Mouse (Mus musculus) liver, embryonic 14.5 days (tissue): ENCODE measurements around the gene Hspa4. TPM values are rescaled to one million over a fixed set of nuclear protein-coding genes. Genes with fewer than 3 reads are reported as not detected.

ENCODE experiments used
- ATAC-seq: fragments of 200-750 bp; cut with Nextera tagmentation; 2 replicates; pipeline ENCODE4 v1.8.0; 2017; ENCODE audit warnings: moderate number of reproducible peaks, mild to moderate bottlenecking, moderate library complexity; ENCODE audit not compliant: insufficient read depth
- DNase-seq, 3 experiments: peaks; one replicate each; pipeline ENCODE4 v3.0.0-alpha.2; 2012 to 2013; ENCODE audit warnings: low read depth in 3 of 3, low spot score in 3 of 3
- H3K27ac ChIP-seq: fragments of 300-500 bp; sonication (generic); 2 replicates; pipeline ENCODE4 v1.5.1; 2014; ENCODE audit warnings: moderate library complexity, mild to moderate bottlenecking, control low read depth, inconsistent platforms
- H3K27me3 ChIP-seq: fragments of 300-500 bp; sonication (generic); 2 replicates; pipeline ENCODE4 v1.6.1; 2014; ENCODE audit warnings: mild to moderate bottlenecking, low read length, moderate library complexity; ENCODE audit not compliant: control insufficient read depth, insufficient read depth
- H3K36me3 ChIP-seq: fragments of 300-500 bp; sonication (generic); replicated peaks from 2 replicates; pipeline ENCODE4 v1.6.1; 2014; ENCODE audit warnings: low read depth; ENCODE audit not compliant: control insufficient read depth, insufficient read depth
- H3K4me1 ChIP-seq, 2 experiments: fragments of 200-500 bp in 1 of 2; fragments of 300-500 bp in 1 of 2; sonication (generic) in 1 of 2; replicated peaks; 2 replicates each; pipeline ENCODE4 v1.6.1; 2012 to 2014; ENCODE audit warnings: antibody characterized with exemption in 1 of 2, inconsistent platforms in 1 of 2, low read length in 1 of 2; ENCODE audit not compliant: control insufficient read depth in 2 of 2, insufficient read depth in 2 of 2
- H3K4me2 ChIP-seq: fragments of 300-500 bp; sonication (generic); 2 replicates; pipeline ENCODE4 v1.6.1; 2014; ENCODE audit warnings: low read depth, mild to moderate bottlenecking, control low read depth, moderate library complexity
- H3K4me3 ChIP-seq, 2 experiments: fragments of 200-500 bp in 1 of 2; fragments of 300-500 bp in 1 of 2; sonication (generic) in 1 of 2; 2 replicates each; pipeline ENCODE4 v1.5.1; 2012 to 2014; ENCODE audit warnings: low read depth in 2 of 2, low read length in 2 of 2, mild to moderate bottlenecking in 2 of 2, control low read depth in 1 of 2, inconsistent platforms in 1 of 2, moderate library complexity in 1 of 2; ENCODE audit not compliant: insufficient read depth in 1 of 2
- H3K9ac ChIP-seq: fragments of 300-500 bp; sonication (generic); replicated peaks from 2 replicates; pipeline ENCODE4 v1.6.1; 2014; ENCODE audit warnings: mild to moderate bottlenecking, control low read depth, moderate library complexity
- H3K9me3 ChIP-seq: fragments of 300-500 bp; sonication (generic); 2 replicates; pipeline ENCODE4 v1.6.1; 2016; ENCODE audit warnings: low read length, mixed read lengths; ENCODE audit not compliant: control insufficient read depth
- CTCF ChIP-seq: IDR thresholded peaks from 2 replicates; pipeline ENCODE4 v1.5.1; 2016; ENCODE audit warnings: antibody characterized with exemption, low read depth, control low read depth
- EP300 ChIP-seq: IDR thresholded peaks from 2 replicates; pipeline ENCODE4 v1.6.1; 2016; ENCODE audit warnings: antibody characterized with exemption, low read depth
- WGBS: fragments of 180-500 bp; shearing (Covaris S2); extraction: QIAGEN DNeasy Blood & Tissue Kit; methylation state at CpG from one replicate; pipeline ENCODE4 v1.1.7; 2014; ENCODE audit not compliant: insufficient replicate concordance; 5-methylcytosine and 5-hydroxymethylcytosine counted together
- polyA plus RNA-seq, 2 experiments: library from polyadenylated mRNA; depleted of rRNA in 1 of 2; stranded (reverse) in 1 of 2; unstranded in 1 of 2; fragments of >200 nt; fragmentation: Nextera tagmentation in 1 of 2; extraction: Ambion mirVana in 1 of 2; gene quantifications; 2 replicates each; pipeline versions ENCODE4 v1.2.1 to v1.2.3; 2012 to 2014

Hspa4 gene
- polyA plus RNA-seq, 2 experiments = 26.6 to 47.0 TPM

- no peaks in the 10 kb centered on the region for H3K36me3 ChIP-seq
- no peaks in the 10 kb centered on the region for H3K9me3 ChIP-seq
- H3K27me3 ChIP-seq = no peaks in the 10 kb centered on the region
- H3K27ac ChIP-seq = no peak overlapping the region
- DNase-seq (no peak), ATAC-seq (no peak)
- H3K4me1 ChIP-seq = no peaks in the 10 kb centered on the region
- WGBS = 79% methylated on average over 5 of the region's 5 CpGs
- no peak overlapping the region for H3K4me3 ChIP-seq
- H3K9ac ChIP-seq = no peak overlapping the region
- no peak overlapping the region for H3K4me2 ChIP-seq
- TF ChIP-seq EP300 = no peak
- TF ChIP-seq CTCF = no peak
Measured at GRCm38 (mm10) chr11:53249686-53250085, 50.6 kb downstream of the Hspa4 start.

- no peaks in the 10 kb centered on the region for H3K36me3 ChIP-seq
- H3K4me2 ChIP-seq = no peak overlapping the region
- ATAC-seq = no peak
Measured at GRCm38 (mm10) chr11:53245561-53245960, 54.7 kb downstream of the Hspa4 start.

GRCm38 (mm10) chr11:53243199-53243598 lies 57.1 kb downstream of the Hspa4 start:
- no peak overlapping the region for H3K27ac ChIP-seq
- no peaks in the 10 kb centered on the region for H3K27me3 ChIP-seq
- no peak overlapping the region for H3K9ac ChIP-seq
- no peaks in the 10 kb centered on the region for H3K36me3 ChIP-seq
- ATAC-seq (no peak), DNase-seq (no peak)
- no peaks in the 10 kb centered on the region for H3K4me1 ChIP-seq
- 44% methylated on average over 11 of the region's 11 CpGs for whole genome bisulfite sequencing
- no peak overlapping the region for H3K4me2 ChIP-seq
- H3K9me3 ChIP-seq = no peaks in the 10 kb centered on the region
- TF ChIP-seq EP300 = no peak
- TF ChIP-seq CTCF = peak; percentile 79
- no peak overlapping the region for H3K4me3 ChIP-seq

More at GRCm38 (mm10) chr11:53245561-53245960, 54.7 kb downstream of the Hspa4 start:
- H3K27me3 ChIP-seq = no peaks in the 10 kb centered on the region
- 20% methylated on average over 2 of the region's 2 CpGs for WGBS
- no peak for DNase-seq
- no peak overlapping the region for H3K9ac ChIP-seq
- no peak overlapping the region for H3K27ac ChIP-seq
- H3K4me1 ChIP-seq = no peaks in the 10 kb centered on the region
- H3K9me3 ChIP-seq = no peaks in the 10 kb centered on the region
- TF ChIP-seq EP300 (no peak), CTCF (no peak)
- no peak overlapping the region for H3K4me3 ChIP-seq

- 53% methylated on average over 9 of the region's 9 CpGs for WGBS
- TF ChIP-seq EP300 (no peak), CTCF (no peak)
- no peak overlapping the region for H3K4me2 ChIP-seq
Measured at GRCm38 (mm10) chr11:53233590-53233989, 66.7 kb downstream of the Hspa4 start.

GRCm38 (mm10) chr11:53231836-53232235 lies 68.4 kb downstream of the Hspa4 start:
- Histone ChIP-seq H3K9me3 (no peaks in the 10 kb centered on the region), H3K4me3 (no peak overlapping the region), H3K9ac (no peak overlapping the region), H3K27me3 (no peaks in the 10 kb centered on the region), H3K4me2 (no peak overlapping the region), H3K27ac (no peak overlapping the region), H3K36me3 (no peaks in the 10 kb centered on the region), H3K4me1 (no peaks in the 10 kb centered on the region)
- ATAC-seq (no peak), DNase-seq (no peak)
- 68% methylated on average over 5 of the region's 5 CpGs for WGBS
- TF ChIP-seq CTCF (no peak), EP300 (no peak)

More at GRCm38 (mm10) chr11:53233590-53233989, 66.7 kb downstream of the Hspa4 start:
- Histone ChIP-seq H3K27ac (no peak overlapping the region), H3K9me3 (no peaks in the 10 kb centered on the region), H3K36me3 (no peaks in the 10 kb centered on the region), H3K9ac (no peak overlapping the region), H3K4me3 (no peak overlapping the region), H3K27me3 (no peaks in the 10 kb centered on the region), H3K4me1 (no peaks in the 10 kb centered on the region)
- no peak for DNase-seq
- no peak for ATAC-seq

- no peaks in the 10 kb centered on the region for H3K27me3 ChIP-seq
- no peak for TF ChIP-seq EP300
- no peak for TF ChIP-seq CTCF
- H3K36me3 ChIP-seq = no peaks in the 10 kb centered on the region
- ATAC-seq (no peak), DNase-seq (no peak)
- WGBS = 55% methylated on average over 3 of the region's 3 CpGs
- no peaks in the 10 kb centered on the region for H3K9me3 ChIP-seq
- no peak overlapping the region for H3K4me2 ChIP-seq
- H3K27ac ChIP-seq = no peak overlapping the region
- no peak overlapping the region for H3K4me3 ChIP-seq
- H3K9ac ChIP-seq = no peak overlapping the region
- no peaks in the 10 kb centered on the region for H3K4me1 ChIP-seq
Measured at GRCm38 (mm10) chr11:53229011-53229410, 71.2 kb downstream of the Hspa4 start.
